In genomic region chr3:52046895-52047372, GRCm38 (mm10) we compare ENCODE assay signal across 8 mouse cellular contexts. TPM values are rescaled to one million over a fixed set of nuclear protein-coding genes. Genes with fewer than 3 reads are reported as not detected.
A peak's percentile ranks its signal among the peaks of the same experiment; 100 is the strongest.
DNase-seq lines count a peak whose midpoint lies in the region; ATAC-seq lines count a peak whose summit lies in the region.

No protein-coding gene starts in this region.

- DNase-seq in gastrocnemius, adult 8-10 months (ENCODE audit: low spot score in 2 of 2): peak; percentile 90 to 93
- peak; percentile 68 for DNase-seq in hindlimb bud, embryonic 11.5 days (ENCODE audit: extremely low spot score, low read depth, low spot score)
- peak; percentile 75 to 92 for DNase-seq in left cerebral cortex, adult 8-10 months (ENCODE audit: low spot score in 2 of 2)
- DNase-seq in right cerebral cortex, adult 18-20 months: peak; percentile 94
- peak; percentile 81 for DNase-seq in urinary bladder, adult 2 months (ENCODE audit: low spot score)

- ATAC-seq in activated CD4-positive, CD25-positive, alpha-beta regulatory T cell, adult 4 months: peak; percentile 81
- ATAC-seq in common myeloid progenitor, adult 5-6 weeks (replicated peaks; ENCODE audit: low read depth, poor library complexity, severe bottlenecking): peak; percentile 77
- peak; percentile 88 for ATAC-seq in megakaryocyte, adult 5-6 weeks (ENCODE audit: poor library complexity, severe bottlenecking)

RNA-seq across cellular contexts. Expression of gene Maml3, which starts 57.9 kb away (rescaled TPM):
- polyA plus RNA-seq in activated CD4-positive, CD25-positive, alpha-beta regulatory T cell, adult 4 months (2017; shearing (Covaris generic)): under 1 TPM; 0.55 to 0.67 TPM
- total RNA-seq in common myeloid progenitor, adult 5-6 weeks (2017): 14.8 and 15.5 TPM in 2 replicates
- 1 to 10 TPM; 1.2 to 2.4 (median 1.8) TPM for total RNA-seq in gastrocnemius, adult 8-10 months (2022)
- 1 to 10 TPM; 6.7 to 8.3 (median 7.1) TPM for total RNA-seq in left cerebral cortex, adult 8-10 months (2022)
- 3.1 and 4.9 TPM in 2 replicates for total RNA-seq in megakaryocyte, adult 5-6 weeks (2015)
- total RNA-seq in megakaryocyte, adult 5-6 weeks (2017): 4.3 and 4.6 TPM in 2 replicates
- 4.8 and 7.0 TPM in 2 replicates for polyA plus RNA-seq in urinary bladder, adult 2 months (2012; rRNA removed)

Comparison
In these comparisons a context has a peak if more than half of its experiments do, and no peak if none do; other contexts are left out.
1. Peak in every context shown above with its lines: DNase-seq and ATAC-seq.